Mouse (Mus musculus): ENCODE data around the gene Slc6a16. TPM values are rescaled to one million over a fixed set of nuclear protein-coding genes. Genes with fewer than 3 reads are reported as not detected.

Slc6a16 gene
- polyA plus RNA-seq, 1 experiment from 2014 or later, result 0.14 TPM

DNA sequence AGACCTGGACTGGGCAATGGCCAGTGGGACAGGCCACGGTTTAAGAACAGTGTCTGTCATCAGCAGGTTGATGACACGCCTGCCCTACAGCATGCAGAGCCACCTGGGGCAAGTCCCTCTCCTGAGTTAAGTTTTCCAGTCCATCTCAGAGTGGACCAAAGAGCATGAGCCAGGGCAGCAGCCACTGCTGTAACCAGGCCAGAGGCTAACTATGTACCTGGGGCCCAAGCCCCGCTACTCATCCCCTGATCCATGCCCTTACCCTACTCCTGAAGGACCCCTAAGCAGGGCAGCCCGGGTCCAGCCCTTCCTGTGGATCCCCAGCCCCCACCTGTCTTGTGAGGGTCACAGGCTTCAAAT lies 44.7 kb upstream of the Slc6a16 start:
- H3K4me1 ChIP-seq (replicated peaks; ENCODE audit: control insufficient read depth, insufficient read depth, low read length), result no peaks in the 10 kb centered on the region
- no peak overlapping the region for H3K27ac ChIP-seq (ENCODE audit: low read depth, low read length)
- ATAC-seq (ENCODE audit: low FRiP score) (no peak), DNase-seq (ENCODE audit: low spot score) (no peak)
- no peak overlapping the region for H3K4me3 ChIP-seq (ENCODE audit: low read depth, low read length)
- H3K4me2 ChIP-seq (replicated peaks; ENCODE audit: low read depth, low read length), result no peak overlapping the region
- no peak overlapping the region for H3K9ac ChIP-seq (ENCODE audit: low read depth, low read length)
- no peaks in the 10 kb centered on the region for H3K9me3 ChIP-seq (ENCODE audit: control insufficient read depth, low read length)
- 82% methylated on average over 4 of the region's 4 CpGs for WGBS
- H3K36me3 ChIP-seq (ENCODE audit: control insufficient read depth, insufficient read depth, low read length), result no peaks in the 10 kb centered on the region
- no peaks in the 10 kb centered on the region for H3K27me3 ChIP-seq (ENCODE audit: control insufficient read depth, insufficient read depth, low read length)

GRCm38 (mm10) chr7:45196994-45197393 lies 43.9 kb upstream of the Slc6a16 start:
- Histone ChIP-seq H3K4me1 (replicated peaks; ENCODE audit: control insufficient read depth, insufficient read depth, low read length) (no peaks in the 10 kb centered on the region), H3K4me2 (replicated peaks; ENCODE audit: low read depth, low read length) (no peak overlapping the region), H3K27me3 (ENCODE audit: control insufficient read depth, insufficient read depth, low read length) (no peaks in the 10 kb centered on the region), H3K36me3 (ENCODE audit: control insufficient read depth, insufficient read depth, low read length) (no peaks in the 10 kb centered on the region), H3K9ac (ENCODE audit: low read depth, low read length) (no peak overlapping the region), H3K27ac (ENCODE audit: low read depth, low read length) (no peak overlapping the region), H3K4me3 (ENCODE audit: low read depth, low read length) (no peak overlapping the region), H3K9me3 (ENCODE audit: control insufficient read depth, low read length) (no peaks in the 10 kb centered on the region)
- WGBS, result 71% methylated on average over 5 of the region's 5 CpGs
- ATAC-seq (ENCODE audit: low FRiP score) (no peak), DNase-seq (ENCODE audit: low spot score) (no peak)

GRCm38 (mm10) chr7:45198435-45198834 lies 42.5 kb upstream of the Slc6a16 start:
- Histone ChIP-seq H3K27ac (ENCODE audit: low read depth, low read length) (no peak overlapping the region), H3K9me3 (ENCODE audit: control insufficient read depth, low read length) (no peaks in the 10 kb centered on the region), H3K4me2 (replicated peaks; ENCODE audit: low read depth, low read length) (no peak overlapping the region), H3K4me3 (ENCODE audit: low read depth, low read length) (no peak overlapping the region), H3K27me3 (ENCODE audit: control insufficient read depth, insufficient read depth, low read length) (peaks cover 4% of the 10 kb centered on the region), H3K4me1 (replicated peaks; ENCODE audit: control insufficient read depth, insufficient read depth, low read length) (no peaks in the 10 kb centered on the region), H3K36me3 (ENCODE audit: control insufficient read depth, insufficient read depth, low read length) (no peaks in the 10 kb centered on the region), H3K9ac (ENCODE audit: low read depth, low read length) (no peak overlapping the region)
- peak; percentile 47 for ATAC-seq (ENCODE audit: low FRiP score)
- DNase-seq (ENCODE audit: low spot score), result peak; percentile 77
- 18% methylated on average over 5 of the region's 5 CpGs for WGBS

DNA sequence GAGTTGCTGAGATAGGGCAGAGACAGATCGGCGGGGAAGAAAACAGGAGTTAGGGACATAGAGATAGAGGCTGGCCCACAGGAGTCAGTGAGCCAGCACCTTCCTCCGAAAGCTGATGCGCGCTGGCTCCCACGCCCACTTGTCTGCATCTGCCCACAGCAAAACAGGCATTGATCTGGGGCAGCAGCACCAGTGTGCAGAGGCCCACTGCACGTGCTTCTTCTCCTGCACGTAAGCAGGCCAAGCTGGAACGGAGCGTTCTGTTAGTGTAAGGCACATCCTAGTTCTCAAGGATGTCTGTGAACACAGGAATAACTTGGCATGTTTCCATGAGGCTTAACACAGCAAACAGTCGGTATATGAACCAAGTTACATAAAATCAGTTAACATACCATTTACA lies 41.9 kb upstream of the Slc6a16 start:
- DNase-seq (ENCODE audit: low spot score), result no peak
- 89% methylated on average over 11 of the region's 11 CpGs for WGBS
- no peak overlapping the region for H3K9ac ChIP-seq (ENCODE audit: low read depth, low read length)
- no peaks in the 10 kb centered on the region for H3K4me1 ChIP-seq (replicated peaks; ENCODE audit: control insufficient read depth, insufficient read depth, low read length)
- no peak overlapping the region for H3K4me3 ChIP-seq (ENCODE audit: low read depth, low read length)
- H3K9me3 ChIP-seq (ENCODE audit: control insufficient read depth, low read length), result no peaks in the 10 kb centered on the region
- H3K4me2 ChIP-seq (replicated peaks; ENCODE audit: low read depth, low read length), result no peak overlapping the region
- no peaks in the 10 kb centered on the region for H3K36me3 ChIP-seq (ENCODE audit: control insufficient read depth, insufficient read depth, low read length)
- no peak for ATAC-seq (ENCODE audit: low FRiP score)
- H3K27me3 ChIP-seq (ENCODE audit: control insufficient read depth, insufficient read depth, low read length), result peaks cover 4% of the 10 kb centered on the region
- no peak overlapping the region for H3K27ac ChIP-seq (ENCODE audit: low read depth, low read length)

- no peak overlapping the region for H3K27ac ChIP-seq (ENCODE audit: low read depth, low read length)
- H3K9ac ChIP-seq (ENCODE audit: low read depth, low read length), result no peak overlapping the region
- no peaks in the 10 kb centered on the region for H3K9me3 ChIP-seq (ENCODE audit: control insufficient read depth, low read length)
- DNase-seq (ENCODE audit: low spot score) (no peak), ATAC-seq (ENCODE audit: low FRiP score) (no peak)
- no peaks in the 10 kb centered on the region for H3K36me3 ChIP-seq (ENCODE audit: control insufficient read depth, insufficient read depth, low read length)
- H3K4me2 ChIP-seq (replicated peaks; ENCODE audit: low read depth, low read length), result no peak overlapping the region
- no peaks in the 10 kb centered on the region for H3K4me1 ChIP-seq (replicated peaks; ENCODE audit: control insufficient read depth, insufficient read depth, low read length)
- H3K4me3 ChIP-seq (ENCODE audit: low read depth, low read length), result no peak overlapping the region
- peaks cover 4% of the 10 kb centered on the region for H3K27me3 ChIP-seq (ENCODE audit: control insufficient read depth, insufficient read depth, low read length)
- 63% methylated on average over 10 of the region's 10 CpGs for WGBS
These were observed 38.2 kb upstream of the Slc6a16 start for GRCm38 (mm10) chr7:45202654-45203053.

GRCm38 (mm10) chr7:45204380-45205143 lies 36.3 kb upstream of the Slc6a16 start, which contains the start of gene Ccdc155:
TSS of gene Ccdc155 (minus strand) at chr7:45204892.
- ATAC-seq (ENCODE audit: low FRiP score), result peak; percentile 96
- H3K27me3 ChIP-seq (ENCODE audit: control insufficient read depth, insufficient read depth, low read length), result peaks cover 8% of the 10 kb centered on the region
- DNase-seq (ENCODE audit: low spot score), result peak; percentile 99
- no peak within 1 kb of the TSS for H3K27ac ChIP-seq (ENCODE audit: low read depth, low read length)
- H3K4me3 ChIP-seq (ENCODE audit: low read depth, low read length), result peak within 1 kb of the TSS; percentile 34
- no peaks in the 10 kb centered on the region for H3K9me3 ChIP-seq (ENCODE audit: control insufficient read depth, low read length)
- peak within 1 kb of the TSS; percentile 21 for H3K4me2 ChIP-seq (replicated peaks; ENCODE audit: low read depth, low read length)
- no peaks in the 10 kb centered on the region for H3K36me3 ChIP-seq (ENCODE audit: control insufficient read depth, insufficient read depth, low read length)
- 9% methylated on average over 44 of the region's 44 CpGs for WGBS
- H3K9ac ChIP-seq (ENCODE audit: low read depth, low read length), result peak within 1 kb of the TSS; percentile 34; the same call in 1 of the 2 replicates
- H3K4me1 ChIP-seq (replicated peaks; ENCODE audit: control insufficient read depth, insufficient read depth, low read length), result no peaks in the 10 kb centered on the region

DNA sequence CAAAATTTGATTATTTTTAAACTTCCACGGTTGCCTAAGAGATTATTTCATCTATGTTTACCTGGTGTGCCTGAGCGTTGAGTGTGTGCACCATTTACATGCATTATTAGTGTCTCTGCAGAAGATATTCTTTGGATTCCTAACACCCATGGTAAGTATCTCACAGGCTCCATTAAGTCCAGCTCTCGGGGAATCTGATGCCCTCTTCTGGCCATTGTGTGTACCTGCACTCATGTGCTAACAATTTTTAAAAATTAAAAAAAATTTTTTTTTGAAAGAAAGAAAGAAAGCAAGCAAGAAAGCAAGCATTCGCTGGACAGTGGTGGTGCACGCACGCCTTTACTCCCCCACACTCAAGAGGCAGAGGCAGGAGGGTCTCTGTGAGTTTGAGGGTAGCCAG lies 32.6 kb upstream of the Slc6a16 start:
- Histone ChIP-seq H3K9me3 (ENCODE audit: control insufficient read depth, low read length) (no peaks in the 10 kb centered on the region), H3K4me1 (replicated peaks; ENCODE audit: control insufficient read depth, insufficient read depth, low read length) (no peaks in the 10 kb centered on the region), H3K9ac (ENCODE audit: low read depth, low read length) (no peak overlapping the region), H3K27me3 (ENCODE audit: control insufficient read depth, insufficient read depth, low read length) (peaks cover 21% of the 10 kb centered on the region), H3K4me3 (ENCODE audit: low read depth, low read length) (no peak overlapping the region), H3K27ac (ENCODE audit: low read depth, low read length) (no peak overlapping the region), H3K36me3 (ENCODE audit: control insufficient read depth, insufficient read depth, low read length) (no peaks in the 10 kb centered on the region), H3K4me2 (replicated peaks; ENCODE audit: low read depth, low read length) (no peak overlapping the region)
- WGBS, result 76% methylated on average over 6 of the region's 6 CpGs
- no peak for ATAC-seq (ENCODE audit: low FRiP score)
- DNase-seq (ENCODE audit: low spot score), result no peak

DNA sequence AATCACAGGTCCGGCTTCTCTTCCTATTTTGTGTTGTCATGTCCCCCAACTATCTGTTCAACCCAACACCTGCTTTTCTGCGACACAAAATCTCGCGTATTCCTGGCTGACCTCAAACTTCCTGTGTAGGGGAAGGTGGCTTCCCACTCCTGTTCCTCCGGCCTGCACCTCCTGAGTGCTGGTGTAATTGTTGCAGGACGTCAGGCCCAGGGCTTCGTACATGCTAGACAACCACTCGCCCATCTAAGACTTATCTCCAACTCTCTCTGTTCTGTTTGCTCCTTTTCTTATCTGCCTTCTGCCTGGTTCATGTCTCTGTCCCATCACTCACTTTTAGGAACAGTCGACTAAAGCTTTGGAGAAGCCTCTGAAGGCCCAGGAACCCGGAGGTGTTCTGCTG lies 29.8 kb upstream of the Slc6a16 start:
- WGBS, result 76% methylated on average over 10 of the region's 10 CpGs
- no peak for ATAC-seq (ENCODE audit: low FRiP score)
- no peak overlapping the region for H3K4me3 ChIP-seq (ENCODE audit: low read depth, low read length)
- no peak overlapping the region for H3K4me2 ChIP-seq (replicated peaks; ENCODE audit: low read depth, low read length)
- H3K27ac ChIP-seq (ENCODE audit: low read depth, low read length), result no peak overlapping the region
- H3K9ac ChIP-seq (ENCODE audit: low read depth, low read length), result no peak overlapping the region
- no peak for DNase-seq (ENCODE audit: low spot score)
- no peaks in the 10 kb centered on the region; the same call in 1 of the 2 replicates for H3K4me1 ChIP-seq (replicated peaks; ENCODE audit: control insufficient read depth, insufficient read depth, low read length)
- H3K36me3 ChIP-seq (ENCODE audit: control insufficient read depth, insufficient read depth, low read length), result no peaks in the 10 kb centered on the region
- no peaks in the 10 kb centered on the region for H3K9me3 ChIP-seq (ENCODE audit: control insufficient read depth, low read length)
- H3K27me3 ChIP-seq (ENCODE audit: control insufficient read depth, insufficient read depth, low read length), result peaks cover 19% of the 10 kb centered on the region

- H3K27me3 ChIP-seq (ENCODE audit: control insufficient read depth, insufficient read depth, low read length), result peaks cover 19% of the 10 kb centered on the region
- H3K9me3 ChIP-seq (ENCODE audit: control insufficient read depth, low read length), result no peaks in the 10 kb centered on the region
These were observed 29.0 kb upstream of the Slc6a16 start, which contains the start of gene Dkkl1 for GRCm38 (mm10) chr7:45211851-45212251. TSS of gene Dkkl1 (minus strand) at chr7:45212147.

More at GRCm38 (mm10) chr7:45211851-45212251, 29.0 kb upstream of the Slc6a16 start, which contains the start of gene Dkkl1:
- H3K27ac ChIP-seq (ENCODE audit: low read depth, low read length), result no peak within 1 kb of the TSS
- no peaks in the 10 kb centered on the region for H3K36me3 ChIP-seq (ENCODE audit: control insufficient read depth, insufficient read depth, low read length)
- peaks cover 1% of the 10 kb centered on the region for H3K4me1 ChIP-seq (replicated peaks; ENCODE audit: control insufficient read depth, insufficient read depth, low read length)
- WGBS, result 3% methylated on average over 17 of the region's 17 CpGs
- H3K4me3 ChIP-seq (ENCODE audit: low read depth, low read length), result no peak within 1 kb of the TSS
- no peak within 1 kb of the TSS for H3K9ac ChIP-seq (ENCODE audit: low read depth, low read length)
- peak within 1 kb of the TSS; percentile 14 for H3K4me2 ChIP-seq (replicated peaks; ENCODE audit: low read depth, low read length)
- DNase-seq (ENCODE audit: low spot score), result peak; percentile 23
- ATAC-seq (ENCODE audit: low FRiP score), result no peak
